Mouse (Mus musculus) urinary bladder, adult 2 months (tissue): Measurements from ENCODE around the gene Snx6. TPM values are rescaled to one million over a fixed set of nuclear protein-coding genes. Genes with fewer than 3 reads are reported as not detected.
"Not testable (repeated sequence)": the region's sequence is repeated elsewhere in the genome, so short reads cannot be mapped to it uniquely, and the experiment has no call there.

Source experiments
- DNase-seq: peaks from one replicate; pipeline ENCODE4 v3.0.0; 2022; ENCODE audit warnings: low spot score
- polyA plus RNA-seq: library from polyadenylated mRNA; depleted of rRNA; stranded (reverse); fragments of >200 nt; gene quantifications from 2 replicates; pipeline ENCODE4 v1.2.3, GENCODE M21; 2012; rRNA removed

Snx6 gene
- polyA plus RNA-seq, 1 experiment = 68.1 TPM

GRCm38 (mm10) chr12:54709691-54710493 is 85.6 kb downstream of the Snx6 start:
- not testable (repeated sequence) for DNase-seq

GRCm38 (mm10) chr12:54699394-54699793 is 96.1 kb downstream of the Snx6 start:
- no peak for DNase-seq

- no peak for DNase-seq
These were observed 97.7 kb downstream of the Snx6 start for GRCm38 (mm10) chr12:54697791-54698250.

GRCm38 (mm10) chr12:54697003-54697597 is 98.4 kb downstream of the Snx6 start:
- DNase-seq = no peak

Other genes starting within 250 kb of the Snx6 start
- gene Sptssa, start 139.1 kb downstream of the Snx6 start, polyA plus RNA-seq = 89.2 and 106 TPM in 2 replicates
- 24.3 and 28.1 TPM in 2 replicates for gene Eapp, start 99.8 kb downstream of the Snx6 start, polyA plus RNA-seq
- gene Cfl2, start 67.2 kb upstream of the Snx6 start, polyA plus RNA-seq = 107 and 161 TPM in 2 replicates
- not detected in 2 replicates for gene Gm20403, start 190.8 kb upstream of the Snx6 start, polyA plus RNA-seq
- 7.1 and 9.8 TPM in 2 replicates for gene Baz1a, start 218.6 kb upstream of the Snx6 start, polyA plus RNA-seq